26 mouse cellular contexts compared by ENCODE assay signal in genomic region chrX:151444189-151444588, GRCm38 (mm10).
"Had no signal": no experiment of that assay in that cellular context is flagged by ENCODE, and none has a peak within 500 bp of the region (broad histone marks: within the 10 kb centered on the region; RNA-seq: fewer than 3 reads in every experiment).

No protein-coding gene starts in this region.

- ATAC-seq: hindbrain, postnatal 0 days; intestine, embryonic 16.5 days had no signal

- H3K4me2 ChIP-seq: heart, embryonic 11.5 days; heart, embryonic 13.5 days; heart, embryonic 15.5 days; hindbrain, embryonic 13.5 days; hindbrain, embryonic 15.5 days; kidney, embryonic 15.5 days; limb, embryonic 13.5 days; limb, embryonic 15.5 days had no signal

- H3K27ac ChIP-seq: heart, adult 2 months; heart, embryonic 13.5 days; heart, embryonic 15.5 days; hindbrain, embryonic 13.5 days; hindbrain, embryonic 15.5 days; hindbrain, postnatal 0 days; kidney, embryonic 15.5 days; kidney, postnatal 0 days; limb, embryonic 13.5 days; limb, embryonic 15.5 days; liver, embryonic 14.5 days had no signal

- H3K4me3 ChIP-seq: heart, adult 2 months; heart, embryonic 13.5 days; heart, embryonic 15.5 days; hindbrain, embryonic 13.5 days; hindbrain, embryonic 15.5 days; kidney, embryonic 15.5 days; limb, embryonic 13.5 days; limb, embryonic 15.5 days had no signal

- H3K4me1 ChIP-seq: heart, embryonic 13.5 days; heart, embryonic 15.5 days; hindbrain, embryonic 13.5 days; hindbrain, embryonic 15.5 days; kidney, embryonic 15.5 days; limb, embryonic 13.5 days; limb, embryonic 15.5 days had no signal

- H3K36me3 ChIP-seq: heart, embryonic 15.5 days; hindbrain, embryonic 13.5 days; hindbrain, embryonic 15.5 days; kidney, embryonic 15.5 days; limb, embryonic 13.5 days; limb, embryonic 15.5 days had no signal

- H3K27me3 ChIP-seq: heart, embryonic 13.5 days; heart, embryonic 15.5 days; hindbrain, embryonic 13.5 days; hindbrain, embryonic 15.5 days; kidney, embryonic 15.5 days; limb, embryonic 13.5 days; limb, embryonic 15.5 days had no signal

- DNase-seq: gastrocnemius, postnatal 14 days; gastrocnemius, postnatal 36 days; heart, adult 11 months; heart, adult 2 months; heart, postnatal 14 days; heart, postnatal 36 days; kidney, adult 11 months; kidney, adult 2 months; kidney, adult 9 months; kidney, postnatal 14 days; kidney, postnatal 36 days; layer of hippocampus, adult 9-11 months; layer of hippocampus, postnatal 36 days; left cerebral cortex, postnatal 4 days had no signal

- H3K9ac ChIP-seq: heart, embryonic 13.5 days; heart, embryonic 15.5 days; hindbrain, embryonic 13.5 days; hindbrain, embryonic 15.5 days; kidney, embryonic 15.5 days; limb, embryonic 13.5 days; limb, embryonic 15.5 days; liver, embryonic 14.5 days had no signal

- H3K9me3 ChIP-seq: heart, embryonic 13.5 days; heart, embryonic 15.5 days; hindbrain, embryonic 13.5 days; hindbrain, embryonic 15.5 days; kidney, embryonic 15.5 days; limb, embryonic 13.5 days; limb, embryonic 15.5 days had no signal
